Comparison of ENCODE assay signal across 26 mouse cellular contexts in the genomic region with DNA sequence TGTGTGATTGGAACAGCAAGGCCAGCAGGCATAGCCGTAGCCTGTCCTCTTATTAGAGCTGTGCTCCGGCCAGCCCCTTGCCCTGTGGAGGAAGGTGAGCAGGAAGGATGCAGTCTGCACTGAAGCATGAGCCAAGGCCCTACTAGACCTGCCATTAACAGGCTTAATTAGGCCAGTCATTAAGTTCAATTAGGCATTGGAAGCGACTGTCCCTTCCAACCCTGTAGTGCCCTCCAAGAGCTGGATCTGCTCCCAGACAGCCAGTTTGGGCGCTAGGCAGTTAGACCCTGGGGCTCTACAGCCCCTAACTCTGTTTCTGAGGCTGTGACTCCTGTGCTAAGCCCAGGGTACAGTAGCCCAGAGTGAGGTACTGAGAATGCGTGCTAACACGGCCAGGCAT. TPM values are rescaled to one million over a fixed set of nuclear protein-coding genes. Genes with fewer than 3 reads are reported as not detected.
DNase-seq lines count a peak whose midpoint lies in the region; ATAC-seq and TF ChIP-seq lines count a peak whose summit lies in the region.
"Had no signal": no experiment of that assay in that cellular context is flagged by ENCODE, and none has a peak within 500 bp of the region (broad histone marks: within the 10 kb centered on the region; RNA-seq: fewer than 3 reads in every experiment).

No protein-coding gene starts in this region.

- 88% methylated on average over 6 of the region's 6 CpGs for WGBS in forebrain, embryonic 10.5 days
- 75% methylated on average over 6 of the region's 6 CpGs for WGBS in forebrain, embryonic 13.5 days
- WGBS in forebrain, postnatal 0 days: 67% methylated on average over 6 of the region's 6 CpGs
- 84% methylated on average over 6 of the region's 6 CpGs for WGBS in forebrain, embryonic 11.5 days

- H3K4me3 ChIP-seq in forebrain, embryonic 10.5 days: no peak overlapping the region
- H3K4me3 ChIP-seq in forebrain, embryonic 13.5 days: no peak overlapping the region
- H3K4me3 ChIP-seq in forebrain, postnatal 0 days (ENCODE audit: low read depth, low read length): no peak overlapping the region
- H3K4me3 ChIP-seq in forebrain, embryonic 11.5 days (ENCODE audit: low read depth, low read length): no peak overlapping the region
- H3K4me3 ChIP-seq: heart, embryonic 12.5 days; heart, embryonic 15.5 days; hindbrain, embryonic 10.5 days had no signal

- no peak for DNase-seq in forebrain, embryonic 10.5 days (ENCODE audit: extremely low spot score, low spot score)
- no peak for DNase-seq in forebrain, postnatal 0 days
- no peak for DNase-seq in forebrain, embryonic 11.5 days (ENCODE audit: low spot score)
- DNase-seq in brain, embryonic 14.5 days (ENCODE audit: low read depth): peak; percentile 25
- peak; percentile 26 for DNase-seq in retina, postnatal 1 day
- no peak for DNase-seq in lung, postnatal 10 days
- DNase-seq: adrenal gland, postnatal 10 days; adrenal gland, postnatal 36 days; B cell, adult 2 months; cerebellum, adult 11 months; cerebellum, adult 2 months; gastrocnemius, postnatal 25 days; heart, adult 18-20 months; heart, postnatal 10 days; heart, postnatal 36 days; kidney, adult 18-20 months had no signal

- 0 out of 2 replicates have a peak overlapping the region, but pooled peaks have one; percentile 3 for H3K27ac ChIP-seq in forebrain, embryonic 10.5 days
- H3K27ac ChIP-seq in forebrain, embryonic 13.5 days: no peak overlapping the region
- H3K27ac ChIP-seq in forebrain, postnatal 0 days (ENCODE audit: low read depth, low read length): no peak overlapping the region
- H3K27ac ChIP-seq in forebrain, embryonic 11.5 days (ENCODE audit: low read depth, low read length): no peak overlapping the region
- H3K27ac ChIP-seq: heart, embryonic 15.5 days; hindbrain, embryonic 10.5 days; hindbrain, postnatal 0 days had no signal

- no peaks in the 10 kb centered on the region for H3K9me3 ChIP-seq in forebrain, embryonic 10.5 days
- H3K9me3 ChIP-seq in forebrain, embryonic 13.5 days (replicated peaks): no peaks in the 10 kb centered on the region
- H3K9me3 ChIP-seq in forebrain, postnatal 0 days (ENCODE audit: low read length): no peaks in the 10 kb centered on the region
- no peaks in the 10 kb centered on the region for H3K9me3 ChIP-seq in forebrain, embryonic 11.5 days (ENCODE audit: control insufficient read depth, low read length)
- H3K9me3 ChIP-seq: G1E; heart, embryonic 12.5 days; heart, embryonic 15.5 days; hindbrain, embryonic 10.5 days had no signal

- no peak for ATAC-seq in forebrain, embryonic 13.5 days
- ATAC-seq in forebrain, postnatal 0 days: peak; percentile 42
- no peak for ATAC-seq in forebrain, embryonic 11.5 days (replicated peaks; ENCODE audit: low FRiP score)
- ATAC-seq: hindbrain, postnatal 0 days; inflammation-experienced regulatory T-cells, adult 6 months; intestine, embryonic 16.5 days; Patski had no signal

- TF ChIP-seq CTCF in forebrain, postnatal 0 days (IDR thresholded peaks at IDR 0.05; ENCODE audit: low read depth): no peak
- TF ChIP-seq CTCF in brain, embryonic 14.5 days (IDR thresholded peaks at IDR 0.05; ENCODE audit: borderline replicate concordance, extremely low read depth, insufficient read depth, insufficient read length): no peak

- H3K27me3 ChIP-seq in forebrain, embryonic 10.5 days (ENCODE audit: poor library complexity, severe bottlenecking): no peaks in the 10 kb centered on the region
- H3K27me3 ChIP-seq in forebrain, embryonic 13.5 days: no peaks in the 10 kb centered on the region
- H3K27me3 ChIP-seq in forebrain, postnatal 0 days (ENCODE audit: insufficient read depth, low read length): no peaks in the 10 kb centered on the region
- no peaks in the 10 kb centered on the region for H3K27me3 ChIP-seq in forebrain, embryonic 11.5 days (ENCODE audit: control insufficient read depth, insufficient read depth, low read length)
- H3K27me3 ChIP-seq: CH12.LX; heart, embryonic 12.5 days; heart, embryonic 15.5 days; Patski had no signal

- no peak for TF ChIP-seq POLR2A in brain, embryonic 14.5 days (IDR thresholded peaks at IDR 0.05; ENCODE audit: borderline replicate concordance, extremely low read depth, insufficient read depth, insufficient read length, poor library complexity, severe bottlenecking)

- no peaks in the 10 kb centered on the region for H3K36me3 ChIP-seq in forebrain, embryonic 10.5 days (replicated peaks)
- H3K36me3 ChIP-seq in forebrain, embryonic 13.5 days (ENCODE audit: poor library complexity, severe bottlenecking): no peaks in the 10 kb centered on the region
- no peaks in the 10 kb centered on the region for H3K36me3 ChIP-seq in forebrain, postnatal 0 days (ENCODE audit: insufficient read depth)
- H3K36me3 ChIP-seq in forebrain, embryonic 11.5 days (ENCODE audit: control insufficient read depth, insufficient read depth, low read length): no peaks in the 10 kb centered on the region
- H3K36me3 ChIP-seq: G1E; heart, embryonic 12.5 days; heart, embryonic 15.5 days; hindbrain, embryonic 10.5 days had no signal

- H3K4me2 ChIP-seq in forebrain, embryonic 13.5 days: no peak overlapping the region
- H3K4me2 ChIP-seq in forebrain, postnatal 0 days (ENCODE audit: low read depth): no peak overlapping the region
- no peak overlapping the region for H3K4me2 ChIP-seq in forebrain, embryonic 11.5 days (ENCODE audit: low read depth, low read length, severe bottlenecking)
- H3K4me2 ChIP-seq: heart, embryonic 12.5 days; heart, embryonic 15.5 days had no signal

- no peak overlapping the region for H3K9ac ChIP-seq in forebrain, embryonic 13.5 days
- H3K9ac ChIP-seq in forebrain, postnatal 0 days: no peak overlapping the region
- H3K9ac ChIP-seq in forebrain, embryonic 11.5 days (ENCODE audit: low read length): no peak overlapping the region
- H3K9ac ChIP-seq: heart, embryonic 12.5 days; heart, embryonic 15.5 days had no signal

- H3K4me1 ChIP-seq in forebrain, embryonic 10.5 days: no peaks in the 10 kb centered on the region
- 0 out of 2 replicates have a peak, but pooled peaks cover 5% of the 10 kb centered on the region for H3K4me1 ChIP-seq in forebrain, embryonic 13.5 days
- no peaks in the 10 kb centered on the region for H3K4me1 ChIP-seq in forebrain, postnatal 0 days (ENCODE audit: insufficient read depth)
- H3K4me1 ChIP-seq in forebrain, embryonic 11.5 days (replicated peaks; ENCODE audit: control insufficient read depth, insufficient read depth, low read length): no peaks in the 10 kb centered on the region
- H3K4me1 ChIP-seq: heart, embryonic 12.5 days; hindbrain, embryonic 10.5 days had no signal

RNA-seq across cellular contexts. Expression of a gene that starts 41.7 kb away (rescaled TPM):
- polyA plus RNA-seq in forebrain, embryonic 10.5 days (2016; fragmentation: Nextera tagmentation; extraction: Ambion mirVana): 73.7 and 77.5 TPM in 2 replicates
- polyA plus RNA-seq in forebrain, embryonic 13.5 days (2015; fragmentation: Nextera tagmentation; extraction: Ambion mirVana): 91.3 and 104 TPM in 2 replicates
- 12.9 and 19.5 TPM in 2 replicates for total RNA-seq in forebrain, postnatal 0 days (2014; rRNA removed)
- polyA plus RNA-seq in forebrain, postnatal 0 days (2015; fragmentation: Nextera tagmentation; extraction: Ambion mirVana): 33.9 and 35.3 TPM in 2 replicates
- polyA plus RNA-seq in forebrain, embryonic 11.5 days (2014; fragmentation: Nextera tagmentation; extraction: Ambion mirVana): 80.9 and 89.3 TPM in 2 replicates
- 37.5 and 46.5 TPM in 2 replicates for polyA plus RNA-seq in brain, embryonic 14.5 days (2012; rRNA removed)

RNA-seq across cellular contexts. Expression of a gene that starts 45.2 kb away (rescaled TPM):
- polyA plus RNA-seq in forebrain, embryonic 10.5 days (2016; fragmentation: Nextera tagmentation; extraction: Ambion mirVana): 5.7 and 6.1 TPM in 2 replicates
- polyA plus RNA-seq in forebrain, embryonic 13.5 days (2015; fragmentation: Nextera tagmentation; extraction: Ambion mirVana): 5.7 and 5.9 TPM in 2 replicates
- 6.5 and 7.3 TPM in 2 replicates for total RNA-seq in forebrain, postnatal 0 days (2014; rRNA removed)
- 5.3 and 6.8 TPM in 2 replicates for polyA plus RNA-seq in forebrain, postnatal 0 days (2015; fragmentation: Nextera tagmentation; extraction: Ambion mirVana)
- polyA plus RNA-seq in forebrain, embryonic 11.5 days (2014; fragmentation: Nextera tagmentation; extraction: Ambion mirVana): 5.1 and 5.7 TPM in 2 replicates
- polyA plus RNA-seq in brain, embryonic 14.5 days (2012; rRNA removed): 6.6 and 7.3 TPM in 2 replicates

Comparison
In these comparisons a context has a peak if more than half of its experiments do, and no peak if none do; other contexts are left out.
1. DNase-seq: peak in brain, embryonic 14.5 days (single experiment) and retina, postnatal 1 day (single experiment); none in forebrain, embryonic 10.5 days (single experiment), forebrain, postnatal 0 days (single experiment), forebrain, embryonic 11.5 days (single experiment) and lung, postnatal 10 days (single experiment).